Mouse (Mus musculus) gastrocnemius, postnatal 36 days (tissue): ENCODE data around the gene Mef2a. TPM values are rescaled to one million over a fixed set of nuclear protein-coding genes. Genes with fewer than 3 reads are reported as not detected.

ENCODE experiments used
- DNase-seq, 2 experiments: peaks; one replicate each; pipeline ENCODE4 v3.0.0; 2022
- intact Hi-C: fragments of 180-260 bp; cut with DNase I; formaldehyde crosslinking; loops from one replicate; pipeline ENCODE4 v1.15.1; 2025
- long read RNA-seq, 2 experiments: library from polyadenylated mRNA; stranded (forward); transcript quantifications; one replicate each; pipeline ENCODE4 v2.0.0; 2021
- total RNA-seq, 2 experiments: library from RNA; stranded (reverse); gene quantifications; 2 replicates each; pipeline ENCODE4 v1.2.3; 2021

Mef2a gene
- 10 to 100 TPM; 73.8 to 74.0 TPM for total RNA-seq
- long read RNA-seq, experiment 1, full-length matches to known transcripts: 3 of 23 reads
- long read RNA-seq, experiment 1, partial matches to known transcripts: 2 of 23 reads
- long read RNA-seq, experiment 1, other reads (novel, unspliced or antisense): 18 of 23 reads
- long read RNA-seq, experiment 2, full-length matches to known transcripts: 8 of 26 reads
- long read RNA-seq, experiment 2, partial matches to known transcripts: 2 of 26 reads
- long read RNA-seq, experiment 2, other reads (novel, unspliced or antisense): 16 of 26 reads

DNA sequence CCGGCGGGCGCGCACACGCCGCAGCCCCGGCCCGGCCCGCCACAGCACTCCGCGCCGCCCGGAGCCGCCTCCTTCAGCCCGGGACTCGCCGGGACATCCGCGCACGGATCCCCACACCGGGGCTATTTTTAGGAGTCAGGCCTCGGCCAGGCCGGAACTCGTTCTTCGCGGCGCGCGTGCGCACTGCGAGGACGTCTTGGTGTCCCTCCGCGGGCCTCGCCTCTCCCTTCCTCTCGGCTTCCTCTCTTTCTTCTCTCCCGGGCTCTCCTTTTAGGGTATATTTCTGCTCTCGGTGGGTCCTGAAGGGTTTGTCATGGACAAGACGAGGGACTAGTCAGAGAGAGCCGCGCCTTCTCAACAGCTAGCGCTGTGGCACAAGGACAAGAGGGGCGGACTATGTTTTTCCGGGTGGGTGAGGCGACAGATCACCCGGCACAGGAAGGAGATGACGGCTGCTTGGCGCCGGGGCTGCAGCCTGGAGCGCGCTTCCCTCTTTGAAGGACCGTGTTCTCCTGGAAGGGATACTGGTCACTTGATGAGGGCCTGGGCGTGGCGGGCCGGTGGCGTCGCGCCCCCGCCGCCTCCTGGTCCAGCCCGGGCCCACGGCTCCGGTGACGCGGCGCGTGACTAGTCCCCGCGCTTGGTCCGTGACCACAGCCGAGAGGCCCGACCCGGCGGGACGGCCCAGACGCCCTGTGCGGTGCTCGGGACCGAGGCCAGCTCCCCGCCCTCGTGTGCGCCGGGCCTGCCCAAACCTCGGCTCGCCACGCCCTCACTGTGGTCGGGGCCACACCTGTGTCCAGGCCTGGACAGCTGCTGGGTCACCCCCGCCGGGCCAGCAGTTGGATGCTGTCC, at the start of gene Mef2a:
Mef2a (minus strand) TSS at position 130 of the 855 bp plus-strand sequence.
- intact Hi-C loops: loop anchor here (2.0 kb wide), 1 partner anchor 72 kb away; no protein-coding TSS in a partner anchor
- DNase-seq: peak; percentile 96 to 97

DNA sequence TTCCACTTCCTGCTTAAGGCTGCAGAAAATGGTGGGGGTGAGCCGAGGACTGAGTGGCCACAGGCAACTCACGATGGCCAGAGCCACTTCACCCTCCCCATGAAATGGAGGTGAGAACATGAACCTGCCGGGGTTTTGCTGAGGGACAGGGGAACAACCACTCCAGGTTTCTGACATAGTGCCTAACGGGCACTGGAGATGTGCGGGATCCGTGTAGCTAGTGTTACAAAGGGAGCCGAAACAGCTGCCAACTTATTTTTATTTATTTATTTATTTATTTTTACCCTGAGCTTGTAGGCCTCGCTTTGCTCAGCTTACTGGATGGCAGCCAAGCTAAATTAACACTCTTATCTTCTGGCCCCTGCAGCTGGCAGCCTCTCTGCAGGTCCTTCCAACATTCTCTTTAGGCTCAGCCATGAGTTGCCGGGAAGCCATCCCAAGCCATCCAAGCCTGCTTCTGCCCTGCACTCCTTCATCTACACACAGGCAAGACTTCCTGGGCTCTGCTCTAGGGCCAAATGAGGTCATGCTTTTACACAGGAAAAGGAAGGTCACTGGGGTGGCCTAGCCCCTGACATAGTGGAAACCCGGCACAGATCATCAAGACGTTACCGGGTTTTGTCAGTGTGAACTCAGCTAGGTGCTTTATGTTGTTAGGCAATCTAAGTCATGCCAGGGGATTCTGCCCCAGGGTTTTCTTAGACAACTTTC, 49.0 kb upstream of the Mef2a start:
- DNase-seq: peak in 1 of 2 experiments; percentile 46
- intact Hi-C loops: no loop called here

DNA sequence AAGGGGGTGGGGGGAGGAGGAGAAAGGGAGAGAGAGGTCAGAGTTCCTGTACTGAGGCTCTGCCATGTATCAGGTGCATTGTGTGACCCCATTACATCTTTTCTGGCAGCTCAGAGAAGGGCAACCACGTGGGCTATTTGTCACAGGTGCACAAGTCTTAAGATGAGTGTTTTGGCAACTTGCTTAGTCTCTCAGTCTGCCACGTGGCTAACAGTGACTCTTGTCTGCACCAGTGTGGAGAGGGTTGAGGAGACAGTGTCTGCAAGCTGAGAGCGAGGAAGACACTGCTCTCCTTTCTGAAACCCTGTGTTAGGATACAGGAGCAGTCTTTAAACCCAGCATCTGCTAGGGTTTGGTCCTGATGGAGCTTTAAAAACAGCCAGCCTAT, 48.4 kb upstream of the Mef2a start:
- DNase-seq: no peak
- intact Hi-C loops: no loop called here

DNA sequence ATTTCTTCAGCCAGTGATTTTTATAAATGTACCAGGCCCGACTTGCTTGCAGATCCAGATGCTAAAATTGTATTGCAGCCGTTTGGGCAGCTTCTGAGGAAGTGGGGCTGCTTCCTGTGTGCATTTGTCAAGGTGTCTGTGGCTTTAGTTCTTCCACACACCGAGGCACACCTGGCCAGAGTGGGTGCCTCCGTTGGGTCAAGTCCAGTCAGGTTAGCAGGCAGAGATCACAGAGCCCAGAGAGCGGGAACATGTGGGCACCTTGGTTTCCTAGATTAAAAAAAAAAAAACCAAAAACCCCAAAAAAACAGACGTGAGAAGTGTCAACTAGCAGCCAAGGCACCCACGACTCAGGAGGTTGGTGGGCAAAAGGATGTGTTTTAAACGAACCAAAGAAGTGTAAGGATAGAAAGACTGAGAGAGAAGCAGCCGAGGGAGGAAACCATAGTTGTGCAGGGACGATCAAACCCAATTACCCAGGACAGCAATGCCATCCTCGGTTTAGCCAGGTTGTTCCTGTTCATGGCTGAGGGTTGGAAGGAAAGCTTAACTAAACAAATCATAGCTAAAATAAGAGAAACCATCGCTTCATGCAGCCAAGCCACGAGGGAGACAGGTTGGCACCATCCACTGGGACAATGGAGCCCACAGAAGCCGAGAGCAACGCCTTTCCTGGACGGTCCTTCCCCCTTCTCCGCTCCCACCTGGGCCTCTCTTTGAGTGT, 47.1 kb upstream of the Mef2a start:
- intact Hi-C loops: no loop called here
- DNase-seq: no peak

DNA sequence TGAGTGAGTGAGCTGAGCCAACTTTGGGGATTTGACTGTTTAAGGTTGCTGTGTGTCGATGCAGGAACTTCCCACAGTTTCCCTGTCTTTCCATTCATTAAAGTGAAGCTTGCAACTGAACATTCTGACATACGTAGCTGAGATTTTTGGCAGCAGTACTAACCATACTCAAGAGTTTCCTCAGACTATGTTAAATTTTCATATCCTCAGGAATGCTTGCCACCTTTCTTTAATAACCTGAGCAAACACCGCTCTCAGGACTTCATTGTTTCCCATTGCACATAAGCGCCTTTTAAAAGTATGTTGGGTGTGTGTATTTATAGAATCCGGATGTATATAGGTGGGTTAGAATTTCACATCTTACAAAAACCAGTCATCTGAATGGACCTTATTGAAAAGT, 45.5 kb upstream of the Mef2a start:
- DNase-seq: no peak

DNA sequence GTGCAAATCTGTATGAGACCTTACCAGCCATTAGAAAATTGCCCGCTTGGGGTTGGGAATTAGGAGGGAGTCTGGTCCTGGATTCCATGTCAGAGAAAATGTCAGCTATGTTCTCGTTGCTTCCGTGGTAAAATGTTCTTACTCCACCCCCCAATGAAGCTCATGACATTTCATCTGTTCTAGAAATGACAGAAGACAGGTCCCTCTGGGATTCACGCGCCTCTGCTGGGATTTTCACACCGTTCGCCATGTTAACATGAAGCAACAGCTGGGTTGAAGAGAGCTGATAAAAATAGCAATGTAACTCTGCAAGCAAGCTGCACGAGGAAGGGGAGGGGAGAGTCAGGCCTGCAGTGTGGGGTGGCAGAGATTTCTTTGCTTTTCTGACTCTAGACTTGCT, 42.1 kb upstream of the Mef2a start:
- intact Hi-C loops: loop anchor here (2.0 kb wide), 1 partner anchor 40 kb away; no protein-coding TSS in a partner anchor
- peak in 1 of 2 experiments; percentile 26 for DNase-seq

More for the DNA sequence above, 45.5 kb upstream of the Mef2a start:
- intact Hi-C loops: no loop called here

DNA sequence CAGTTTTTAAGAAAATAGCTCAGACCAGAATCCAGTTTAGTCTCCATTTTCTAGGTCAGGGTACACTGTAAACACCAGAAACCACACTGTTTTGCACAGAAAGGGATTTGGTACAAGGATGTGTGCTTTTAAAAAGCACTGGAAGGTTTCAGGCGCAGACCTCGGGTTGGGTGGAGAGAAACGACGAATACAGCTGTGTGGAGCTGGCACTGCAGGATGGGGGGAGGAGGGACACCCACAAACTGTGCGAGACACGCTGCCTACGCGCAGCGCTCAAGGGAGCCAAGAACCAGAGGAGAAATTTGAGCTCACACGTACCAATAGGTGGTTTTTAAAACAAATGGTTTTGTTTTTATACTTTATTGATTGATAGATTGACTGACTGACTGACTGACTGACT, 40.0 kb upstream of the Mef2a start:
- no peak for DNase-seq
- intact Hi-C loops: no loop called here

DNA sequence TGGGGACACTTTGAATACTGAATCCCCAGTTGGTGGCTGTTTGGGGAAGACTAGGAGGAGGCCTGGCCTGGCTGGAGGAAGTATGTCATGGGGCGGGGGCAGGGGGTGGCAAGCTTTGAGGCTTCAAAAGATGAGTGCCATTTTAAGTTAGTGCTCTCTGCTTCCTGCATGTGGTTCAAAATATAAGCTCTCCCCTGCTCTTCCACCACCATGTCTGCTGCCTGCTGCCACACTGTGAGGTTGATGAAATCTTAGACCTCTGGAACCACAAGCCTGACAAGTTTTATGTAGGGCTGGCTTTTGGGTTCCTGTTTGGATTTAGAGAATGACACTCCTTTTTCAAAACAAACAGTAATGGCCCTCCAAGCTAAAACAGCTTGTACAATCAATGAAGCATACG, 34.4 kb upstream of the Mef2a start:
- DNase-seq: no peak
- intact Hi-C loops: no loop called here

DNA sequence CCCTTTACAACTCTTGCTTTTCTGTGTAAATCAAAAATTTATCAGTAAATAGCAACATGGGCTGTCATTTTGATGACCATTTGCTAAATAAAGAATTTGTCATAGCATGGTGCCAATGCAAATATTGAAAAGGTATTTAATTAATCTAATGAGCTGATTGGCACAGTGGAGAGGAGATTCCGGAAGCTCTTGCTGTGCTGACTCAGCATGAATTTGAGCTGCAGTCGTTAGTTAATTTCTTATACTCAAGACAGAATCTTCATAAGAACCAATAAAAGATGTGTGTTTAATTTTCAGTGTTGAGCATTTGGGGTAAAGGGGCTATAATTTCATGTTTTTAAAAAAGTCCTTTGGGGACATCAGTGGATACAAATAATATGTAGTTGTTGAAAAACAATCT, 31.5 kb upstream of the Mef2a start:
- DNase-seq: no peak
- intact Hi-C loops: no loop called here

DNA sequence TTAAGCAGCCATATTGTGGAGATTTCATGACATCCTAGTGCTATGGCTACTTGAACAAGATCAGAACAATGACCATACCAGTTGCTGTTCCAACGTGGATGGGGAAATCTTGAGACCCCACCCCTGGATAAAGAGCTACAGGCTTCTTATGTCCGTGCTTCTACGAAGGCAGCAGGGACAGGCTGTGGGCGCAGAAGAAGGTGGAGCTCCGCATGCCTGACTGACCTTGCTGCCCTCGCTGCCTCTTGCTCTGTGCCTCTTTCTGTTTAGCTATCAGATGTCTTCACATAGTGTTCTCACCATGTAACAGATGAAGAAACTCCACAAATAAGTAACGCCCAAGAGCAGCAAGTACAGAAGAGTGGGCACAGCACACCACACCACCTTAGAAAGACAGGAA, 29.7 kb upstream of the Mef2a start:
- no peak for DNase-seq
- intact Hi-C loops: no loop called here

DNA sequence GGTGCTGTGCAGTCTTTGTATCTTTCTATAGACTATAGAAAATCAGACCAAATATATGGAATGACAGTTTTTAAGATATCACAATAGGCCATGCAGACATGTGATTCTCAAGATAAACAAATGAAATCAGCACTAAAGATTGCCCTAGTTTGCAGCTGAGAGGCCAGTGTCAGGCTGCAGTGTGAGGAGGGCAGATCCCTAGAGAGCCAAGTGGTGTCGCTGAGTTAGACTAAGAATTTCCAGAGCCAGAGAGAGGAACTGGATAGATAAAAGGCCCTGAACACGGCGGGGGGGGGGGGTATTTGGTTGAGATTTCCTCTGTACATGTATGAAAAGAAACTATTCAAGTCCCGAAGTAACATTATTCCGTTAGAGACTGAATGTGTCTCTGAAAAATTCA, 28.7 kb upstream of the Mef2a start:
- DNase-seq: no peak
- intact Hi-C loops: no loop called here

DNA sequence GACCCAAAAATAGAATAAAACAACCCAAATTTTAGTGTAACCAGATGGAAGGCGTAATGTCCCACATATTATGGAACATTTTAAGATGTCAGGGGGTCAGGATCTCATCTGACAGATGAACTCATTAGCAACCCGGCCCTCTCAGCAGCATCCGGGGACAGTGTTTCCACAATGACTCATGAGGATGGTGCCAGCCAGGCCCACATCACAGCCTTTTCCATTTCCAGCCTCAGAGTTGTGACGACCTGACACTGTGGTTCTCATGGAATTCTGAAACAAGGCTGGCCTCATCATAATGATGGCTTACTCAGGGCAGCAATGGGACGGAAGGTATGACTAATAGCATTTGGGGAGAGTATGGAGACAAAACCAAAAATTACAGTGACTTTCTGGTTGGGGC, 18.1 kb upstream of the Mef2a start:
- intact Hi-C loops: no loop called here
- DNase-seq: no peak

DNA sequence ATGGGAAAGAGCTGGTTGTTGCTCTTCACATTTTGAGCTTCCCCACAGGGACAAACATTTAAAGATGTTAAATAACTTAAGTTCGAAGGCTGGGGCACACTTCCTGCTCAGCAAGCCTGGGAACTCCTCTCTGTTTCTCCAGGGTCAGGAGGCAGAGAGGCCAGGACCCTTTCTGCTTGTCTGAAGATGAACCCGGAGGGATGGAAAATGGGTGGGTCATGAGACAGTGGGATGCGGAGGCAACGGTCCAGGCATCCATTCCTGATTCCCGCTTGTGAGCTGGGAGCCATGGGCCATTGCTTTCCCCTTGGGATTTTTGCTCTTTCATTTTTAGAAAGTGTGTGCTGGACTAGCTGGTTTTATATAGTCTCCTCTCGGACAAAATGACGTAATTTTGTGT, 17.4 kb upstream of the Mef2a start:
- no peak for DNase-seq
- intact Hi-C loops: no loop called here

DNA sequence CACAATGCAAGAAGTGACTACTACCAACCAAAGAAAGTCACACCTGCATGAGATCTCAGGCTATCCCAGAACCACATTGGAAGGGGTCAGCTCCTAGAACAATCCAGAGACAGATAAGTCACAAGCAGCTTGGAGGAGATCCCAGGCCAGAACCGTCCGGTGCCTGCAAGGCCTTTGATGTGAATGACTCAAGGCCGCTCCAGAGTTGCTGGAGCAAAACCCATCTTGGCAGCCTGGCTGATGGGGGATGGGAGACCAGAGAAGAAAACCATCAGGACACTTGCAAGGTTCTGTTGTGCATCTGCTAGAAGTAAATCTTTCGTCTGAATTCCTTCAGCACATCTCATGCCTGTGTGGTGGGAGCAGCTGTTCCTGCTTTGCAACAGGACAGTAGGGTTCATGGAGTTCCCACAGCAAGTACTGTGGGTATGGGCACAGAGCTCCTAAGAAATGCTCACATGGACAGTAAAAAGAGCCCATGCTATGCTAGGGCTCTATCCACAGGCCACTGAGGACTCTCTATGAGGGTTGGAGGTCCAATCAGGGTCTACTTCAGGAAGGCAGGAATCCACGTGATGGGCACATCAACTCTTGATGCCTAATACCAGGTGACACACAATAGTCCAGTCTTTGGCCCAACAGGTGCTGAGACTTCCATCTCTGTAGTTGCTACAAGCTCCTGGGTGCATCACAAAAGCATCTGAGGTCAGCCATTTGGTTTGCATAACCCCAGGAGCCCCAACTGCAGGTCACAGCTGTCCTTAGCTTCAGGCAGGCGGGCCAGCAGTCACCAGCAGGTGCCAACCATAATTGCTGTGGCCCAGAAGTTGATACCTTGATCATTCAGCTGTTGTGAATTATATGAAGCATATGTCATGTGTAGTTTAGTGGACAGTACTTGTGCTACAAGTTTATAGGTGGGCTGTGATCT, 12.5 kb upstream of the Mef2a start:
- no peak for DNase-seq
- intact Hi-C loops: no loop called here

DNA sequence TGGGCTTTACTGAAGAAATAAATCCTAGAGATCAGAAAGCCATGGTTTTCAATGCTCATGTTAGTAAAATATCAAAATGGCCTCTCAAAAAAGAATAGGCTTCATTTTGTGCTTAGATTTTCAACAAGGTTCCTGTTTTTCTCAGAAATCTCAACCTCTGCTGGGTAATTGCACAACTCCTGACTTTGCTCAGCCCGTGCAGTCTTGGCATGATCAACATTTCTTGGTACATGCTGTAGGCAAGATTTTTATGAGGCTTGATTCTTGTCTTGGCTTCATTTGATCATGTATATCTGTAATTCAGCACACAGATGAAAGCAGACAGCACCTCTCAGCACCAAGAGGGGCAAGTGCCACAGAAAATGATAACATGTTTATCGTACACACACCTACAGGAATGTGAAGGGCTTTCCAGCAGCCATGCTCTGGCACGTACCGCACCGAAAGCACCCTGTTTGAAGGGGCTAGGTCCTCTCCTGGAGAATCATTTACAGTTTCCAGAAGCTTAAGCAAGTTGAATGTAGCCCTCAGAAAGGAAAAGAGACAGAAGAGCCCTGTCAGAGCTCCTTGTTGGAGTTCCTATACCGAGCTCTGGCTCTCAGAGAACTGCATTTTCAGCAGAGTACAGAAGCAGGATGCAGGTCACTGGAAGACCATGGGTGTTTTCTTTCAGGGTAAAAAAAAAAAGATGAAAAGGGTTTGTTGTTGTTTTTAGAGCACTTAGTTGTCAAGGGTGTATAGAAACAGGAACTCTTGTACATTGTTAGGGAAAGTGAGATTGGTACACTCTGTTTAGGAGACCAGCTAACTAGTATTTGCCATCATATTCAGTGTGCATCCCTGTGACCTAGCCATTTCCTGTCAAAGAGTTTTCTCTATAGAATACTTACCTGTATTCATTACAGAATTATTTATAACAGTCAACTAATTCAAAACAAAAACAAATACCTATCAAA, 7.8 kb upstream of the Mef2a start:
- no peak for DNase-seq
- intact Hi-C loops: no loop called here

DNA sequence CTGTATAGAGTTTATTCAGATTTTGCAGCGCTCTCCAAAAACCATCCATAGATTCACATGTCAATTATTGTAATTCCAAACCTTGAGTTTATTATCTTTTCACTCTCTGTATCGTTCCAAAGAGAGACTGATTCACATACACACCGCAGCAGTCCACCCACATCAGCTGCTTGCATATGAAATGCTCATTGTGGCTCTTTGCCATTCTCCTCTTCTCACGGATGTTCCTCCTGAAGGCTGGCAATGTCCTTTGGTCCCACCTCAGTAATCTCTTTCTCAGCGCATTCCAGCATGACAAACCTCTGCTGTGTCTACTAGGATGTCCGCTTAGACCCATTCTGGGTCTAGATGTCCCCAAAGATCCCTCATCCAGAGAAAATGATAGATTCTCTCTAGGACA, 4.1 kb upstream of the Mef2a start:
- intact Hi-C loops: loop anchor here (2.0 kb wide), 1 partner anchor 20 kb away; no protein-coding TSS in a partner anchor

DNA sequence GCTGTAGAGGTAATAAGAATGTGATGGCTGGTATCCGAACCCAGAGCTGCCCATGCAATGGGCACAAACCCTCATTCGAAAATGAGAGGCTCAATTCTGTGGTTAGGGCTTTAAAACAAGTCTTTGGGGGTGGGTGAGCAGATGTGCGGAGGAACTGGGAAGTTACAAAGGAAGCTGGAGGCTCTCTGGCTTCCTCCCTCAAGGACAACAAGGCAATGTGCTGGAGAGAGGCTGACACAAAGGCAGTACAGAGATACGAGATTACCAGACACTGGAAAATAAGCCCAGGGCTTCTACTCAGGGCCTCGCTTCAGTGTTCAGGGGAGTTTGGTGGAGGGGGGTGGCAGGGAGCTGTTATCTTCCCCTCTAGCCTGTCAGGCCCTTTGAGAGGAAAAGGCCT, 1.3 kb upstream of the Mef2a start:
- DNase-seq: no peak
- intact Hi-C loops: loop anchor here (2.0 kb wide), 2 partner anchors 41 to 71 kb away; no protein-coding TSS in a partner anchor

More for the DNA sequence above, 4.1 kb upstream of the Mef2a start:
- no peak for DNase-seq

DNA sequence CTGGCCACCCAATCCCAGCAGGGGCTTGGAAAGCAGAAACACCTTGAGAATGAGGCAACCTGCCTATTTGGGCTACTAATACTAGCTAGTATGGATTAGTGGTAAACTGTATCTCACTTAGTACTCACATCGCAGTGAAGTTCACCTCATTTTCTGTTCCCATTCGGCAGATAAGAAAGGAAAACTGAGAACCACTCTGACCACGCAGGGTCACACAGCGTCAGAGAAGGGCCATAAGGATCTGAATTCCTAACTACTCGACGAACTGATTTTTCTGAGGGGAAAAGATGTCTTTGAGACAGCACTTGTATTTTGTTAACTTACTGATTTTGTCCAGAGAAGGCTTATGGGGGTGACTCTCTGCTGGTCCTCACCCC, 914 bp upstream of the Mef2a start:
- no peak for DNase-seq
- intact Hi-C loops: loop anchor here (2.0 kb wide), 1 partner anchor 71 kb away; no protein-coding TSS in a partner anchor
